Mouse (Mus musculus): ENCODE data around the gene Noct. TPM values are rescaled to one million over a fixed set of nuclear protein-coding genes. Genes with fewer than 3 reads are reported as not detected.

Gene Noct
- polyA plus RNA-seq, 1 experiment from 2014 or later: 15.2 TPM

- no peak for DNase-seq (ENCODE audit: low spot score)
- H3K9me3 ChIP-seq (ENCODE audit: control insufficient read depth, low read length): no peaks in the 10 kb centered on the region
- no peaks in the 10 kb centered on the region for H3K4me1 ChIP-seq (replicated peaks; ENCODE audit: control insufficient read depth, insufficient read depth, low read length)
- H3K27ac ChIP-seq (ENCODE audit: low read depth, low read length): no peak overlapping the region
- H3K4me2 ChIP-seq (ENCODE audit: low read depth, low read length, severe bottlenecking): no peak overlapping the region
- no peaks in the 10 kb centered on the region for H3K36me3 ChIP-seq (ENCODE audit: control insufficient read depth, insufficient read depth, low read length)
- 92% methylated on average over 7 of the region's 7 CpGs for WGBS
- no peak overlapping the region for H3K4me3 ChIP-seq (ENCODE audit: low read depth, low read length)
- no peak for ATAC-seq (replicated peaks; ENCODE audit: low FRiP score)
- H3K9ac ChIP-seq (ENCODE audit: low read length): no peak overlapping the region
- H3K27me3 ChIP-seq (ENCODE audit: control insufficient read depth, insufficient read depth, low read length): no peaks in the 10 kb centered on the region
Observed at GRCm38 (mm10) chr3:51185406-51185805, 38.8 kb upstream of the Noct start.

- H3K9ac ChIP-seq (ENCODE audit: low read length): no peak overlapping the region
- no peak overlapping the region for H3K4me3 ChIP-seq (ENCODE audit: low read depth, low read length)
- H3K9me3 ChIP-seq (ENCODE audit: control insufficient read depth, low read length): no peaks in the 10 kb centered on the region
- H3K27ac ChIP-seq (ENCODE audit: low read depth, low read length): no peak overlapping the region
- no peak overlapping the region for H3K4me2 ChIP-seq (ENCODE audit: low read depth, low read length, severe bottlenecking)
- WGBS: 85% methylated on average over 6 of the region's 6 CpGs
- no peaks in the 10 kb centered on the region for H3K4me1 ChIP-seq (replicated peaks; ENCODE audit: control insufficient read depth, insufficient read depth, low read length)
- ATAC-seq (replicated peaks; ENCODE audit: low FRiP score) (no peak), DNase-seq (ENCODE audit: low spot score) (no peak)
- H3K27me3 ChIP-seq (ENCODE audit: control insufficient read depth, insufficient read depth, low read length): no peaks in the 10 kb centered on the region
- no peaks in the 10 kb centered on the region for H3K36me3 ChIP-seq (ENCODE audit: control insufficient read depth, insufficient read depth, low read length)
Observed at GRCm38 (mm10) chr3:51194075-51194474, 30.2 kb upstream of the Noct start.

- Histone ChIP-seq H3K4me3 (ENCODE audit: low read depth, low read length) (no peak overlapping the region), H3K4me2 (ENCODE audit: low read depth, low read length, severe bottlenecking) (no peak overlapping the region)
Observed at GRCm38 (mm10) chr3:51195321-51195720, 28.9 kb upstream of the Noct start.

GRCm38 (mm10) chr3:51195736-51196135 lies 28.5 kb upstream of the Noct start:
- ATAC-seq (replicated peaks; ENCODE audit: low FRiP score) (0 out of 2 replicates have a peak, but pooled peaks have one; percentile 36), DNase-seq (ENCODE audit: low spot score) (no peak)
- 36% methylated on average over 8 of the region's 8 CpGs for WGBS
- H3K4me2 ChIP-seq (ENCODE audit: low read depth, low read length, severe bottlenecking): peak overlapping the region; percentile 26; the same call in 1 of the 2 replicates
- H3K4me1 ChIP-seq (replicated peaks; ENCODE audit: control insufficient read depth, insufficient read depth, low read length): no peaks in the 10 kb centered on the region
- no peaks in the 10 kb centered on the region for H3K36me3 ChIP-seq (ENCODE audit: control insufficient read depth, insufficient read depth, low read length)
- H3K27me3 ChIP-seq (ENCODE audit: control insufficient read depth, insufficient read depth, low read length): no peaks in the 10 kb centered on the region
- no peaks in the 10 kb centered on the region for H3K9me3 ChIP-seq (ENCODE audit: control insufficient read depth, low read length)
- no peak overlapping the region; the same call in 1 of the 2 replicates for H3K9ac ChIP-seq (ENCODE audit: low read length)
- H3K27ac ChIP-seq (ENCODE audit: low read depth, low read length): no peak overlapping the region
- no peak overlapping the region for H3K4me3 ChIP-seq (ENCODE audit: low read depth, low read length)

More at GRCm38 (mm10) chr3:51195321-51195720, 28.9 kb upstream of the Noct start:
- no peak overlapping the region for H3K27ac ChIP-seq (ENCODE audit: low read depth, low read length)
- no peaks in the 10 kb centered on the region for H3K9me3 ChIP-seq (ENCODE audit: control insufficient read depth, low read length)
- H3K9ac ChIP-seq (ENCODE audit: low read length): no peak overlapping the region
- no peaks in the 10 kb centered on the region for H3K4me1 ChIP-seq (replicated peaks; ENCODE audit: control insufficient read depth, insufficient read depth, low read length)
- no peak for DNase-seq (ENCODE audit: low spot score)
- ATAC-seq (replicated peaks; ENCODE audit: low FRiP score): no peak
- no peaks in the 10 kb centered on the region for H3K27me3 ChIP-seq (ENCODE audit: control insufficient read depth, insufficient read depth, low read length)
- WGBS: 58% methylated on average over 8 of the region's 8 CpGs
- no peaks in the 10 kb centered on the region for H3K36me3 ChIP-seq (ENCODE audit: control insufficient read depth, insufficient read depth, low read length)

GRCm38 (mm10) chr3:51196724-51197111 lies 27.5 kb upstream of the Noct start:
- H3K4me1 ChIP-seq (replicated peaks; ENCODE audit: control insufficient read depth, insufficient read depth, low read length): no peaks in the 10 kb centered on the region
- no peak overlapping the region for H3K27ac ChIP-seq (ENCODE audit: low read depth, low read length)
- WGBS: 94% methylated on average over 3 of the region's 3 CpGs
- no peaks in the 10 kb centered on the region for H3K27me3 ChIP-seq (ENCODE audit: control insufficient read depth, insufficient read depth, low read length)
- no peaks in the 10 kb centered on the region for H3K36me3 ChIP-seq (ENCODE audit: control insufficient read depth, insufficient read depth, low read length)
- no peak overlapping the region for H3K9ac ChIP-seq (ENCODE audit: low read length)
- no peak overlapping the region for H3K4me3 ChIP-seq (ENCODE audit: low read depth, low read length)
- ATAC-seq (replicated peaks; ENCODE audit: low FRiP score) (no peak), DNase-seq (ENCODE audit: low spot score) (no peak)
- H3K9me3 ChIP-seq (ENCODE audit: control insufficient read depth, low read length): no peaks in the 10 kb centered on the region
- no peak overlapping the region for H3K4me2 ChIP-seq (ENCODE audit: low read depth, low read length, severe bottlenecking)

GRCm38 (mm10) chr3:51197112-51197731 lies 27.0 kb upstream of the Noct start:
- 82% methylated on average over 9 of the region's 9 CpGs for WGBS
- no peak for DNase-seq (ENCODE audit: low spot score)

GRCm38 (mm10) chr3:51198291-51198690 lies 26.0 kb upstream of the Noct start:
- WGBS: 70% methylated on average over 1 of the region's 1 CpGs
- Histone ChIP-seq H3K4me2 (ENCODE audit: low read depth, low read length, severe bottlenecking) (no peak overlapping the region), H3K9ac (ENCODE audit: low read length) (no peak overlapping the region), H3K27me3 (ENCODE audit: control insufficient read depth, insufficient read depth, low read length) (no peaks in the 10 kb centered on the region), H3K36me3 (ENCODE audit: control insufficient read depth, insufficient read depth, low read length) (no peaks in the 10 kb centered on the region), H3K9me3 (ENCODE audit: control insufficient read depth, low read length) (no peaks in the 10 kb centered on the region), H3K4me1 (replicated peaks; ENCODE audit: control insufficient read depth, insufficient read depth, low read length) (no peaks in the 10 kb centered on the region), H3K27ac (ENCODE audit: low read depth, low read length) (no peak overlapping the region), H3K4me3 (ENCODE audit: low read depth, low read length) (no peak overlapping the region)
- no peak for ATAC-seq (replicated peaks; ENCODE audit: low FRiP score)
- DNase-seq (ENCODE audit: low spot score): no peak

More at GRCm38 (mm10) chr3:51197112-51197731, 27.0 kb upstream of the Noct start:
- H3K27ac ChIP-seq (ENCODE audit: low read depth, low read length): no peak overlapping the region
- no peaks in the 10 kb centered on the region for H3K27me3 ChIP-seq (ENCODE audit: control insufficient read depth, insufficient read depth, low read length)
- no peaks in the 10 kb centered on the region for H3K9me3 ChIP-seq (ENCODE audit: control insufficient read depth, low read length)
- no peak overlapping the region for H3K9ac ChIP-seq (ENCODE audit: low read length)
- no peak overlapping the region for H3K4me3 ChIP-seq (ENCODE audit: low read depth, low read length)
- no peak for ATAC-seq (replicated peaks; ENCODE audit: low FRiP score)
- H3K36me3 ChIP-seq (ENCODE audit: control insufficient read depth, insufficient read depth, low read length): no peaks in the 10 kb centered on the region
- H3K4me2 ChIP-seq (ENCODE audit: low read depth, low read length, severe bottlenecking): no peak overlapping the region
- H3K4me1 ChIP-seq (replicated peaks; ENCODE audit: control insufficient read depth, insufficient read depth, low read length): no peaks in the 10 kb centered on the region

GRCm38 (mm10) chr3:51199130-51199529 lies 25.1 kb upstream of the Noct start:
- H3K4me3 ChIP-seq (ENCODE audit: low read depth, low read length): no peak overlapping the region
- no peak overlapping the region for H3K9ac ChIP-seq (ENCODE audit: low read length)
- H3K27ac ChIP-seq (ENCODE audit: low read depth, low read length): no peak overlapping the region
- H3K4me1 ChIP-seq (replicated peaks; ENCODE audit: control insufficient read depth, insufficient read depth, low read length): no peaks in the 10 kb centered on the region
- DNase-seq (ENCODE audit: low spot score): no peak
- no peak overlapping the region for H3K4me2 ChIP-seq (ENCODE audit: low read depth, low read length, severe bottlenecking)
- WGBS: 79% methylated on average over 6 of the region's 6 CpGs
- H3K9me3 ChIP-seq (ENCODE audit: control insufficient read depth, low read length): no peaks in the 10 kb centered on the region
- H3K36me3 ChIP-seq (ENCODE audit: control insufficient read depth, insufficient read depth, low read length): no peaks in the 10 kb centered on the region
- no peaks in the 10 kb centered on the region for H3K27me3 ChIP-seq (ENCODE audit: control insufficient read depth, insufficient read depth, low read length)
- ATAC-seq (replicated peaks; ENCODE audit: low FRiP score): no peak

- Histone ChIP-seq H3K27me3 (ENCODE audit: control insufficient read depth, insufficient read depth, low read length) (no peaks in the 10 kb centered on the region), H3K27ac (ENCODE audit: low read depth, low read length) (no peak overlapping the region), H3K4me3 (ENCODE audit: low read depth, low read length) (no peak overlapping the region), H3K9ac (ENCODE audit: low read length) (no peak overlapping the region), H3K4me2 (ENCODE audit: low read depth, low read length, severe bottlenecking) (no peak overlapping the region), H3K36me3 (ENCODE audit: control insufficient read depth, insufficient read depth, low read length) (no peaks in the 10 kb centered on the region), H3K9me3 (ENCODE audit: control insufficient read depth, low read length) (no peaks in the 10 kb centered on the region), H3K4me1 (replicated peaks; ENCODE audit: control insufficient read depth, insufficient read depth, low read length) (no peaks in the 10 kb centered on the region)
- DNase-seq (ENCODE audit: low spot score) (no peak), ATAC-seq (replicated peaks; ENCODE audit: low FRiP score) (no peak)
- WGBS: 89% methylated on average over 4 of the region's 4 CpGs
Observed at GRCm38 (mm10) chr3:51200311-51200710, 23.9 kb upstream of the Noct start.
